Mouse (Mus musculus) lung, postnatal 0 days (tissue): ENCODE measurements at regions not wholly inside any gene's neighbourhood (a gene's known extent, or its start where the extent isn't known, plus 50 kb on each side); places are given as distances from the start of the nearest gene placed in this dataset.

Experiments used
- CTCF ChIP-seq: IDR thresholded peaks from 2 replicates; pipeline ENCODE4 v1.5.1; 2016; ENCODE audit warnings: antibody characterized with exemption, mild to moderate bottlenecking
- EP300 ChIP-seq: IDR thresholded peaks from 2 replicates; pipeline ENCODE4 v1.6.1; 2016; ENCODE audit warnings: antibody characterized with exemption, mild to moderate bottlenecking, control low read depth

DNA sequence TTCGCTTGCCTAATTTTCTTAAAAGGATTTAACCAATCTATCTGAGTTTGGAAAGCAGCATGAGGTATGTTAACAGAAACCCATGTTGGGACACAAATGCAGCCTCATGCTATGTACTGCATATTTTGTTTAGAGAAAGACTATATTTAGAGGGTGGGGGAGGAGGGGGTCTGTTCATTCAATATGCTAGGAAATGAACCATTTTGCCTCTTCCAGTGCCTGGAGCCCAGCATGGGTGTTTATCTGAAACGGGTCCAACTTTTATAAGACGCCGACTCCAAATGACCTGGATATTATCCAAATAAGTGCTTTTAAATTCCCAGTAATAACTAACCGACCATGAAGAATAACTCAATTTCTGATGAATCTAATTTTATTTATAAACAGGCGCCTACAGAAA lies 278.2 kb upstream of the Chd6 start:
- TF ChIP-seq CTCF (no peak), EP300 (no peak)
